20 mouse cellular contexts compared by ENCODE assay signal in genomic region chr11:34777529-34777928, GRCm38 (mm10). TPM values are rescaled to one million over a fixed set of nuclear protein-coding genes. Genes with fewer than 3 reads are reported as not detected.
"Had no signal": no experiment of that assay in that cellular context is flagged by ENCODE, and none has a peak within 500 bp of the region (broad histone marks: within the 10 kb centered on the region; RNA-seq: fewer than 3 reads in every experiment).

No protein-coding gene starts in this region.

- ATAC-seq: liver, embryonic 12.5 days; midbrain, embryonic 15.5 days had no signal

- H3K27ac ChIP-seq: kidney, postnatal 0 days; layer of hippocampus, adult 2 months; limb, embryonic 10.5 days; limb, embryonic 13.5 days; liver, embryonic 12.5 days; liver, embryonic 15.5 days; midbrain, embryonic 10.5 days; midbrain, embryonic 15.5 days; neural tube, embryonic 13.5 days; stomach, embryonic 15.5 days had no signal

- H3K4me2 ChIP-seq: limb, embryonic 13.5 days; liver, embryonic 12.5 days; liver, embryonic 15.5 days; midbrain, embryonic 15.5 days; neural tube, embryonic 13.5 days; stomach, embryonic 15.5 days had no signal

- H3K36me3 ChIP-seq: limb, embryonic 10.5 days; limb, embryonic 13.5 days; liver, embryonic 12.5 days; liver, embryonic 15.5 days; midbrain, embryonic 10.5 days; midbrain, embryonic 15.5 days; neural tube, embryonic 13.5 days; stomach, embryonic 15.5 days had no signal

- H3K9ac ChIP-seq: limb, embryonic 13.5 days; liver, embryonic 12.5 days; liver, embryonic 15.5 days; midbrain, embryonic 15.5 days; neural tube, embryonic 13.5 days; stomach, embryonic 15.5 days had no signal

- H3K9me3 ChIP-seq: limb, embryonic 10.5 days; limb, embryonic 13.5 days; liver, embryonic 12.5 days; liver, embryonic 15.5 days; megakaryocyte, embryonic 14.5 days; midbrain, embryonic 10.5 days; midbrain, embryonic 15.5 days; neural tube, embryonic 13.5 days; stomach, embryonic 15.5 days had no signal

- H3K4me3 ChIP-seq: layer of hippocampus, adult 2 months; limb, embryonic 10.5 days; limb, embryonic 13.5 days; liver, embryonic 12.5 days; liver, embryonic 15.5 days; megakaryocyte, embryonic 14.5 days; midbrain, embryonic 10.5 days; midbrain, embryonic 15.5 days; myocyte; neural tube, embryonic 13.5 days; stomach, embryonic 15.5 days had no signal

- DNase-seq: kidney, postnatal 25 days; liver; lung, adult 18-20 months; lung, postnatal 14 days; retina, postnatal 1 day; right cerebral cortex, postnatal 25 days; spleen, adult 18-20 months; thymus, postnatal 25 days had no signal

- H3K27me3 ChIP-seq: limb, embryonic 13.5 days; liver, embryonic 12.5 days; liver, embryonic 15.5 days; midbrain, embryonic 15.5 days; neural tube, embryonic 13.5 days; stomach, embryonic 15.5 days had no signal

- H3K4me1 ChIP-seq: limb, embryonic 10.5 days; limb, embryonic 13.5 days; liver, embryonic 15.5 days; midbrain, embryonic 15.5 days; neural tube, embryonic 13.5 days; stomach, embryonic 15.5 days had no signal

RNA-seq across cellular contexts. Expression of gene Dock2, which starts 6.2 kb away (rescaled TPM):
- polyA plus RNA-seq: myocyte had no signal
